Mouse (Mus musculus) retina, postnatal 7 days (tissue): Measurements from ENCODE around the gene Slc22a23.
A peak's percentile ranks its signal among the peaks of the same experiment; 100 is the strongest.

Experiments used
- DNase-seq: peaks from one replicate; pipeline ENCODE4 v3.0.0-alpha.2; 2012; ENCODE audit warnings: low read depth, low spot score

Slc22a23 gene

GRCm38 (mm10) chr13:34343719-34344375 lies 1.1 kb downstream of the Slc22a23 start:
- peak; percentile 14 for DNase-seq

- no peak for DNase-seq
These were observed 2.6 kb downstream of the Slc22a23 start for GRCm38 (mm10) chr13:34342286-34342890.

GRCm38 (mm10) chr13:34336895-34337294 lies 8.1 kb downstream of the Slc22a23 start:
- no peak for DNase-seq

- DNase-seq = no peak
These were observed 10.1 kb downstream of the Slc22a23 start for GRCm38 (mm10) chr13:34334847-34335246.

GRCm38 (mm10) chr13:34332762-34333161 lies 12.2 kb downstream of the Slc22a23 start:
- DNase-seq = no peak

- no peak for DNase-seq
These were observed 13.4 kb downstream of the Slc22a23 start for GRCm38 (mm10) chr13:34331399-34332186.

- DNase-seq = no peak
These were observed 15.4 kb downstream of the Slc22a23 start for GRCm38 (mm10) chr13:34329589-34329988.

GRCm38 (mm10) chr13:34326992-34327391 lies 18.0 kb downstream of the Slc22a23 start:
- no peak for DNase-seq

GRCm38 (mm10) chr13:34323361-34323760 lies 21.6 kb downstream of the Slc22a23 start:
- DNase-seq = no peak

- DNase-seq = no peak
These were observed 24.5 kb downstream of the Slc22a23 start for GRCm38 (mm10) chr13:34320482-34320881.

- no peak for DNase-seq
These were observed 27.9 kb downstream of the Slc22a23 start for GRCm38 (mm10) chr13:34317051-34317450.

GRCm38 (mm10) chr13:34316511-34316910 lies 28.5 kb downstream of the Slc22a23 start:
- no peak for DNase-seq

- DNase-seq = no peak
These were observed 31.9 kb downstream of the Slc22a23 start for GRCm38 (mm10) chr13:34313033-34313491.

- DNase-seq = no peak
These were observed 32.5 kb downstream of the Slc22a23 start for GRCm38 (mm10) chr13:34312346-34313002.

GRCm38 (mm10) chr13:34311593-34311992 lies 33.4 kb downstream of the Slc22a23 start:
- DNase-seq = no peak

- DNase-seq = no peak
These were observed 36.4 kb downstream of the Slc22a23 start for GRCm38 (mm10) chr13:34308604-34308927.

GRCm38 (mm10) chr13:34307696-34308603 lies 37.0 kb downstream of the Slc22a23 start:
- no peak for DNase-seq

GRCm38 (mm10) chr13:34305964-34306671 lies 38.9 kb downstream of the Slc22a23 start:
- DNase-seq = no peak

- no peak for DNase-seq
These were observed 40.1 kb downstream of the Slc22a23 start for GRCm38 (mm10) chr13:34304896-34305295.

- no peak for DNase-seq
These were observed 41.5 kb downstream of the Slc22a23 start for GRCm38 (mm10) chr13:34303386-34304016.
